Mouse (Mus musculus) erythroblast, embryonic 14.5 days (primary cell): ENCODE data around the gene Tpcn1. TPM values are rescaled to one million over a fixed set of nuclear protein-coding genes. Genes with fewer than 3 reads are reported as not detected.
A peak's percentile ranks its signal among the peaks of the same experiment; 100 is the strongest.

Experiments used
- H3K27me3 ChIP-seq: 2 replicates; pipeline ENCODE4 v1.6.1; 2012; ENCODE audit warnings: inconsistent platforms; ENCODE audit not compliant: control insufficient read depth
- H3K36me3 ChIP-seq: 2 replicates; pipeline ENCODE4 v1.6.1; 2012; ENCODE audit warnings: mild to moderate bottlenecking, inconsistent platforms; ENCODE audit not compliant: control insufficient read depth
- H3K4me1 ChIP-seq: 2 replicates; pipeline ENCODE4 v1.6.1; 2012; ENCODE audit warnings: inconsistent platforms; ENCODE audit not compliant: control insufficient read depth
- H3K4me3 ChIP-seq: replicated peaks from 2 replicates; pipeline ENCODE3; 2012; ENCODE audit warnings: moderate library complexity, mild to moderate bottlenecking, inconsistent platforms
- H3K9me3 ChIP-seq: 2 replicates; pipeline ENCODE4 v1.6.1; 2012; ENCODE audit warnings: low read length, inconsistent platforms, mixed read lengths; ENCODE audit not compliant: control insufficient read depth
- GATA1 ChIP-seq: IDR thresholded peaks from 2 replicates; pipeline ENCODE4 v1.6.1; 2012; ENCODE audit warnings: low read length, inconsistent platforms, mixed read lengths
- TAL1 ChIP-seq: IDR thresholded peaks from 3 replicates; pipeline ENCODE4 v1.6.1; 2012; ENCODE audit warnings: low read length, inconsistent platforms, mixed read lengths
- polyA plus RNA-seq: library from polyadenylated mRNA; stranded (reverse); fragments of >175 nt; gene quantifications from 2 replicates; pipeline ENCODE4 v1.2.3, GENCODE M21; 2012

Tpcn1 gene
- polyA plus RNA-seq, 1 experiment = 30.3 TPM

DNA sequence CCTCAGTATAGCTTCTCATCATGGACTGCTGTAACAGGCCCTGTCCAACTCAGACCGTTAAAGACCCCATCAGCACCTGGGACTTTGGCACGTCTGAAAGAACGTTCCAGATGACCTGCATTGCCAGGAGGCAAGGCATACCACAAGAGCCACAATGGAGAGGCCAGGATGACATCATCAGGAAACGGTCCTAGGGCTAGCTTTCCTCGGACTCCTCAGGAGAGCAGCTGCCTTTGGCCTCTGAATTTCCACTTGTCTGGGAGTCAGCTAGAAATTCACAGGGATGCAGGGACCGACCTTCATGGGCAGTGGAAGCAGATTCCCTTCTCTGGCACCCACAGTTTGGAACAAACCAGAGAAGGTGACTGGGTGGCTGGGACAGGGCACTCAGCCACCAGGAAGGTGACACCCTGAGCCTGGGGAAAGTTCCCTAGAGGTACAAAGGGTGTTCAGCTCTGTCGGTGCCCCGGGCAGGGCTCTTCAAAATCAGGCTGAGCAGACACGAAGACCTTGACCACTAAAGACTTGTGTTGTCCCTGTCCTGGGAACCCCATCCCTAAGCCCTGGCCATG is 21.7 kb downstream of the Tpcn1 start:
- no peak overlapping the region for H3K4me3 ChIP-seq
- H3K27me3 ChIP-seq = no peaks in the 10 kb centered on the region
- H3K4me1 ChIP-seq = peaks cover 51% of the 10 kb centered on the region
- no peaks in the 10 kb centered on the region for H3K9me3 ChIP-seq
- H3K36me3 ChIP-seq = peaks cover 92% of the 10 kb centered on the region
- TF ChIP-seq TAL1 (no peak), GATA1 (no peak)

DNA sequence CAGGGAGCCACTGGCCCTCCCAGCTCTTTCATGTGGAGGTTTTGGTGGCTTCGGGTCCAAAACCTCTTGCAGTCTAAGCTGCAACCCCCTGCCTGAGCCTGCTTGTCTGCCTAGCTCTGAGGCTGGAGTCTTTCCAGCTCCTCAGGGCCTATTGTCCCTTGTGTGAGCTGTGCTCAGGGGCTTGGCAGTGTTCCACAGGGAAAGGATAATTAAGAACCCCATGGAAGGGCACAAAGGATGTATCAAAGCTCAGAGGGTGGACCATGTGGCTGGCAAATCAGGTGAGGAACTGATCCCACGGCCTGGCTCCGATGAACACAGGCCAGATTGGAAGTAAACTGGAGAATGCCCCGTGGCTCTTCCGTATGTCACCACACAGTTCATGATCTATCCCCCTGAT is 22.4 kb downstream of the Tpcn1 start:
- H3K9me3 ChIP-seq = no peaks in the 10 kb centered on the region
- H3K36me3 ChIP-seq = peaks cover 87% of the 10 kb centered on the region
- no peak overlapping the region for H3K4me3 ChIP-seq
- TF ChIP-seq TAL1 (no peak), GATA1 (no peak)
- H3K27me3 ChIP-seq = no peaks in the 10 kb centered on the region
- H3K4me1 ChIP-seq = peaks cover 48% of the 10 kb centered on the region

DNA sequence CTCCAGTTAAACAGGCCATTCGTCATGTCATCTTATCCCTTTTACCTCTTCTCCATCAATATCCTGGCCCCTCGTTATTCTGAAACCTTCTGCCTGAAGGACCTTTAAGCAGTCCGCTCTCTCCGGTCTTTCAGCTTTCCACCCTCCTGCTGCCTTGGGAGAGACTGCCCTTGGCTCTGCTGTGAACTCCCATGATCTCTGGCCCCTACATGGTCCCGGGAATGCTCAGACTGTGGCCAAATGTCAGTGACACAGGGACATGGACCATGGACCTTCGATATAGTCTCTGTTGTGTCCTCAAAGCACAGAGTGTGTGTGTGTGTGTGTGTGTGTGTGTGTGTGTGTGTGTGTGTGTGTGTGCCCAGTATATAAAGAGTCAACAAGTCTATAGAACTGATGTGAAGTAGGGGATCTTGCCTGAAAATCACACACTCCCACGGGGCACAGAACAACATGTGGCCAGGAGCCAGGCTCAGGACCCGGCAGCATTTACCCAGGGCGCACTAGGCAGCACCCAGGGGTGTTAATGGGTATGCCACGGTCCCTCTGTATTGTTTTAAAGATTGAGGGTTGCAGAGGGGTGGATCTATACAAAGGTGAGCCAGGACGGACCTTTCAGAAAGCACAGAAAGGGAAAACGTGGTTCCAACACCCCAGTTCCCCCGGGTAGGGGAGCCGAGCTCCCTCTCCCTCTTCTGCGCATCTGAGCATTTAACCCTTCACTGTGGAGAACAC is 23.1 kb downstream of the Tpcn1 start:
- Histone ChIP-seq H3K27me3 (no peaks in the 10 kb centered on the region), H3K9me3 (no peaks in the 10 kb centered on the region), H3K4me3 (no peak overlapping the region), H3K4me1 (peaks cover 52% of the 10 kb centered on the region), H3K36me3 (peaks cover 83% of the 10 kb centered on the region)
- no peak for TF ChIP-seq TAL1
- TF ChIP-seq GATA1 = no peak

DNA sequence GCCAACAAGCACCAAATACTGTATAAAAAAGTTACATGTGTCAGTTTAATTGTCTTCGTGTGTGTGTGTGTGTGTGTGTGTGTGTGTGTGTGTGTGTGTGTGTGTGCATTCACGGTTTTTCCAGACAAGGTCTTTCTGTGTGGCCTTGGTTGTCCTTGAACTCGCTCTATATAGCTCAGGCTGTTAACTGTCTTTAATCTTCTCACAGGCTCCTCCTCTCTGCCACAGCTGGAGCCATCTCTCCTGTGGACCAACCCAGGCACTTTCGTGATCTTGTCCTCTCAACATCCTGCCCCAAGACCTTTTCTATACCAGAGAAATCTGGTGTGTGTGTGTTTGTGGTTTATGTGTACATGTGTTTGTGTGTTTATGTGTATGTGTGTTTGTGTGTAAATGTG is 24.6 kb downstream of the Tpcn1 start:
- H3K4me1 ChIP-seq = peaks cover 53% of the 10 kb centered on the region
- no peaks in the 10 kb centered on the region for H3K27me3 ChIP-seq
- H3K36me3 ChIP-seq = peaks cover 84% of the 10 kb centered on the region
- no peak for TF ChIP-seq TAL1
- no peak overlapping the region for H3K4me3 ChIP-seq
- no peaks in the 10 kb centered on the region for H3K9me3 ChIP-seq

DNA sequence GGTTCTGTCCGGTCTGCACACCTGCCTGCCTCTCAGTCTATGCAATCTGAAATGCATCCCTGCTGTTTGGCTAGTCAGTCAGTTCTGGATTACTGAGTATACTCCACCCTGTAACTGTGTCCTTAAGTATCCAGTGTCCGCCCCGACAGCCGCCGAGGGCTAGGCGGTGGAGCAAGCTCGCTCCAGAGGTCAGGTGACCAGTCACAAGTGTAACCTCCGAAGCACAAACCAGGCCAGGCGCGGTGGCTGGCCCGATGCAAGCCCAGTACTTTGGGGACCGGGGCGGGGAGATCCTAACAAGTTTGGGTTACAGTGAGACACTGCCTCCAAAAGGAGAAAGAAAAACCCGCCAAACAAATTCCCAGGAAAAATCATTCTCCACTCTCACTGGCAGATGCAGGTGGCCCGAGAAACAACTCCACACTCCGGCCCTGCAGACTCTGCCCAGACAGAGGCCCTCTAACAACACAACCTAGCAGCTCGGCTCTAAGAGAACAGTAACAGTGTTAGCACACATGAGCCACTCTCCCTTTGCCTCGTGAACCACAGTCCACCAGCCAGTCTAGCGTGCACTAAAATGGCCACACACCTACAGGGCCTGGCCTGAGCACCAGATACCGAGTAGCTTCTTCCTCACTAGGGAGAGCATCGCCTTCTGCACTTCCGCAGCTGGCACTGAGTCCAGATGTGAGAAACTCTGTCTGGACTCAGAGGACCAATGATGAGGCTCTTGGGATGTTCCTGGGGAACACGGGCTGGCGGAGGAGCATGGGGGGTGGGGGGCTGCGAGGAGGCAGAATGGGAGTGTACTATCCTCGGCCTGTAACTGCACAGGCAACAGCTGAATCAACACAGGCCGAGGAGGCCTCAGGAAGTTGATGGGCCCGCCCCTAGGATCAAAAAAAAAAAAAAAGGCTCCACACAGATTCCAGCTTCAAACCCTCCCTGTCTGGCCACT is 25.2 kb downstream of the Tpcn1 start:
- no peaks in the 10 kb centered on the region for H3K9me3 ChIP-seq
- H3K4me1 ChIP-seq = peaks cover 57% of the 10 kb centered on the region
- H3K4me3 ChIP-seq = no peak overlapping the region
- peaks cover 84% of the 10 kb centered on the region for H3K36me3 ChIP-seq
- H3K27me3 ChIP-seq = no peaks in the 10 kb centered on the region
- TF ChIP-seq TAL1 (no peak), GATA1 (no peak)

DNA sequence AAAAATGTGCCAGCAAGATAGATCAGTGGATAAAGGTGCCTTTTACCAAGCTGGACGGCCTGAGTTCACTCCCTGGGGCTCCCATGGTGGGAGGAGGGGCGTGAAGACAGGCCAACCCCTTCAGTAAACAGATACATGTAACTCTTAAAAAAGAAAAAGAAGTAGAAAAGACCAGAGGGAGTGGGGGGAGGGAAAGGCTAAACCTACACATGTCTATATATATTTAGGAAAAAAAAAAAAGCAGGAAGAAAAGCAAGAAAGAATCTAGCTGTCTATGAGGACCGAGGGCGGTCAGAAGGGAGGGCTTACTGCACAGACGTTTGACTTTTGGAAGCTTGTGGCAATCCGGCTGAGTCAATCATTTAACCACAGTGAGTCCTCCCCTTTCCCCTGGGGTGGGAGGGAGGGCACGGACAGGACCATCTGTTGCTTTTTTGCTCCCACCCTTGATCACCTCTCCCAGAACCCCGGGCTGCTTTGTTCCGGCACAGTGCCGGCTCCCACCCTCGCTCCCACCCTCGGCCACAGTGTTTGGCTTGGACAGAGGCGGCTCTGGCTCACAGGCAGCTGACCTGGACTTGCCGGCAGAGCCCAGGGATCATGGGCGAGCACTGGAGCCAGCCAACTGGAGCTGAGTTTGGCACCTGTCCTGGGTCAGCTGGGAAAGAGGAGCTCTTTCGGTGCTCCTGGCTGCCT is 27.7 kb downstream of the Tpcn1 start:
- Histone ChIP-seq H3K4me1 (peaks cover 56% of the 10 kb centered on the region), H3K36me3 (peaks cover 84% of the 10 kb centered on the region), H3K27me3 (no peaks in the 10 kb centered on the region), H3K9me3 (no peaks in the 10 kb centered on the region), H3K4me3 (no peak overlapping the region)
- TF ChIP-seq GATA1 (no peak), TAL1 (no peak)

DNA sequence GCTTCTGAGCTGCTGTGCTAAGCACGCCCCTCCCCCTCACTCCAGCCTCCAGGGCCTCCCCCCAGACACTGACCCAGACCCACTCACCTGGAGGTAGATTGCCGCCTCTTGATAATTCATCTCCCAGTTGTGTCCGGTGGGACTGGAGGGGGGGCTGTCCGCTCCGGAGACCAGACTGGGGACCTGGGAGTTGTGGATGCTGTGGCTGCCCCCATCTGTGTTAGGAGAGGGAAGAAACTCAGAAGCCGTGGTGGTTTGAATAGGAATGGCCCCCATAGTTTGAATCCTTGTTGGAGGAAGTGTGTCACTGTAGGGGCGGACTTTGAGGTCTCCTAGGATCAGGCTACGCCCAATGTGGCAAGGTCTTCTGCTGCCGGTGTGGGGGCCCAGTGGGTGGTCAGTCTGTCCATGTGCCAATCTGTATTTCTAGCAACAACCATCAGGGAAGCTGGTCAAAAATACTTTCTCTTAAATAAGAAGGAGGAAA is 28.3 kb downstream of the Tpcn1 start:
- Histone ChIP-seq H3K9me3 (no peaks in the 10 kb centered on the region), H3K36me3 (peaks cover 85% of the 10 kb centered on the region), H3K4me3 (peak overlapping the region; percentile 35), H3K4me1 (peaks cover 52% of the 10 kb centered on the region), H3K27me3 (no peaks in the 10 kb centered on the region)
- TF ChIP-seq GATA1 (no peak), TAL1 (no peak)

DNA sequence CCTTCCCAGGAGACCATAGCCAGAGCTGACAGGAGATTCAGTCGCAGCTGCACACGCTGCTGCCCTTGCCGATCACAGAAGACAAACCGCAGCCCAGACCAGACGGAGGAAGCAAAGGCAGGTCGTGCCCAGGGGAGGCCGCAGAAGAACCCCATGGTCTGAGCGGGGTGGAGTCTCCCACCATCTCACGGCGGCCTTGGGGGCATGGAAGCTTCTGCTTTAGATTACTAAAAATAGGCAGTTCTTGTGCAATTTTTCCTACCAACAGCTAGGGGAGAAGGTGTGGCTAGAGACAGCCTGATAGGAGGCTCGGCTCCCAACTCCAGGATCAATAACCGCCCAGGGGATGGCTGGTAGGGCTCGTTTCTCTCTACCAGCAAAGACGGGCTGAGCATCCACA is 29.7 kb downstream of the Tpcn1 start:
- peaks cover 85% of the 10 kb centered on the region for H3K36me3 ChIP-seq
- H3K27me3 ChIP-seq = no peaks in the 10 kb centered on the region
- no peaks in the 10 kb centered on the region for H3K9me3 ChIP-seq
- peaks cover 47% of the 10 kb centered on the region for H3K4me1 ChIP-seq
- TF ChIP-seq GATA1 (no peak), TAL1 (no peak)
- no peak overlapping the region for H3K4me3 ChIP-seq
